Mouse (Mus musculus) myocyte (in vitro differentiated cells): ENCODE results near the gene Sec14l1. TPM values are rescaled to one million over a fixed set of nuclear protein-coding genes. Genes with fewer than 3 reads are reported as not detected.
"Not testable (repeated sequence)": the region's sequence is repeated elsewhere in the genome, so short reads cannot be mapped to it uniquely, and the experiment has no call there.

ENCODE experiments used
- H3K27me3 ChIP-seq: one replicate; pipeline ENCODE4 v1.6.1; 2011; ENCODE audit not compliant: control insufficient read depth, insufficient read depth, insufficient read length
- H3K36me3 ChIP-seq: one replicate; pipeline ENCODE4 v1.6.1; 2011; ENCODE audit not compliant: control insufficient read depth, insufficient read depth
- H3K4me2 ChIP-seq: one replicate; pipeline ENCODE4 v1.6.1; 2011; ENCODE audit warnings: low read depth, control low read depth
- H3K4me3 ChIP-seq: one replicate; pipeline ENCODE4 v1.5.1; 2011; ENCODE audit warnings: mild to moderate bottlenecking, control low read depth, moderate library complexity
- H3K79me2 ChIP-seq: one replicate; pipeline ENCODE4 v1.6.1; 2011; ENCODE audit not compliant: control insufficient read depth, insufficient read depth
- H3ac ChIP-seq: one replicate; pipeline ENCODE4 v1.6.1; 2011; ENCODE audit not compliant: control insufficient read depth, insufficient read length
- CEBPB ChIP-seq: IDR thresholded peaks from 2 replicates; pipeline ENCODE4 v1.6.1; 2011; ENCODE audit warnings: mild to moderate bottlenecking, moderate library complexity; ENCODE audit not compliant: poor library complexity, insufficient read depth, severe bottlenecking
- E2F4 ChIP-seq: IDR thresholded peaks from one replicate; pipeline ENCODE4 v1.6.1; 2011; ENCODE audit warnings: mild to moderate bottlenecking, control low read depth, moderate library complexity; ENCODE audit not compliant: insufficient read depth
- MAX ChIP-seq: IDR thresholded peaks from one replicate; pipeline ENCODE4 v1.6.1; 2011; ENCODE audit warnings: low read depth, mild to moderate bottlenecking, control low read depth
- MYOD1 ChIP-seq, 3 experiments: IDR thresholded peaks; one replicate each; pipeline ENCODE4 v1.6.1; 2011; ENCODE audit warnings: control low read depth in 2 of 3, low read depth in 2 of 3, mild to moderate bottlenecking in 2 of 3, moderate library complexity in 1 of 3; ENCODE audit not compliant: insufficient read length in 2 of 3, control insufficient read depth in 1 of 3
- MYOG ChIP-seq, 3 experiments: IDR thresholded peaks; one replicate each; pipeline ENCODE4 v1.6.1; 2011; ENCODE audit warnings: control low read depth in 2 of 3, low read depth in 2 of 3, mild to moderate bottlenecking in 2 of 3; ENCODE audit not compliant: insufficient read length in 2 of 3, control insufficient read depth in 1 of 3, insufficient read depth in 1 of 3
- POLR2A ChIP-seq: IDR thresholded peaks from one replicate; pipeline ENCODE4 v1.6.1; 2011; ENCODE audit warnings: low read depth, mild to moderate bottlenecking, control low read depth, moderate library complexity; ENCODE audit not compliant: insufficient read length
- POLR2AphosphoS2 ChIP-seq: IDR thresholded peaks from one replicate; pipeline ENCODE4 v1.6.1; 2011; ENCODE audit warnings: low read depth, control low read depth; ENCODE audit not compliant: insufficient read length
- REST ChIP-seq: IDR thresholded peaks from one replicate; pipeline ENCODE4 v1.6.1; 2011; ENCODE audit warnings: mild to moderate bottlenecking, control low read depth, moderate library complexity; ENCODE audit not compliant: insufficient read depth, insufficient read length
- SRF ChIP-seq: IDR thresholded peaks from one replicate; pipeline ENCODE4 v1.6.1; 2011; ENCODE audit warnings: low read depth; ENCODE audit not compliant: control insufficient read depth, insufficient read length
- TCF12 ChIP-seq: IDR thresholded peaks from one replicate; pipeline ENCODE4 v1.6.1; 2011; ENCODE audit warnings: mild to moderate bottlenecking, control low read depth; ENCODE audit not compliant: poor library complexity, insufficient read depth, severe bottlenecking
- TCF3 ChIP-seq: IDR thresholded peaks from one replicate; pipeline ENCODE4 v1.6.1; 2011; ENCODE audit warnings: low read depth, control low read depth; ENCODE audit not compliant: insufficient read length
- USF1 ChIP-seq: IDR thresholded peaks from one replicate; pipeline ENCODE4 v1.6.1; 2011; ENCODE audit warnings: low read depth, mild to moderate bottlenecking, control low read depth, moderate library complexity
- polyA plus RNA-seq: library from polyadenylated mRNA; unstranded; fragments of >200 nt; fragmentation: generic; extraction: Trizol; gene quantifications from one replicate; pipeline ENCODE4 v1.2.1, GENCODE M21; 2012; ENCODE audit warnings: missing spikeins

Sec14l1 gene
- polyA plus RNA-seq: 84.8 TPM

- TF ChIP-seq SRF (peak; percentile 15), USF1 (no peak), TCF3 (no peak), E2F4 (no peak), MYOG (IDR thresholded peaks at IDR 0.05; ENCODE audit: control insufficient read depth in 1 of 3, insufficient read depth in 1 of 3, insufficient read length in 2 of 3, low read depth in 2 of 3) (peak in 1 of 3 experiments; percentile 56), MAX (peak; percentile 37), TCF12 (no peak), POLR2A (peak; percentile 62), REST (no peak), MYOD1 (IDR thresholded peaks at IDR 0.05; ENCODE audit: control insufficient read depth in 1 of 3, insufficient read length in 2 of 3, low read depth in 2 of 3) (peak in 2 of 3 experiments; percentile 11 to 41), CEBPB (no peak), POLR2AphosphoS2 (peak; percentile 21)
- peaks cover 39% of the 10 kb centered on the region for H3K79me2 ChIP-seq
- H3ac ChIP-seq: peak within 1 kb of the TSS; percentile 48
- H3K27me3 ChIP-seq: no peaks in the 10 kb centered on the region
- H3K36me3 ChIP-seq: no peaks in the 10 kb centered on the region
- H3K4me2 ChIP-seq: peak within 1 kb of the TSS; percentile 75
- peak within 1 kb of the TSS; percentile 49 for H3K4me3 ChIP-seq
These were observed at the start of gene Sec14l1 for GRCm38 (mm10) chr11:117114592-117115345. TSS of gene Sec14l1 (plus strand) at chr11:117115168.

- not testable (repeated sequence) for H3K79me2 ChIP-seq, H3K4me3 ChIP-seq, H3K27me3 ChIP-seq, H3K36me3 ChIP-seq, H3K4me2 ChIP-seq, H3ac ChIP-seq
These were observed 49.4 kb upstream of the Sec14l1 start for GRCm38 (mm10) chr11:117065602-117066001.

- no peak overlapping the region for H3ac ChIP-seq
- no peak overlapping the region for H3K4me3 ChIP-seq
- H3K79me2 ChIP-seq: no peaks in the 10 kb centered on the region
- no peaks in the 10 kb centered on the region for H3K27me3 ChIP-seq
- no peak overlapping the region for H3K4me2 ChIP-seq
- no peaks in the 10 kb centered on the region for H3K36me3 ChIP-seq
- TF ChIP-seq POLR2AphosphoS2 (no peak), REST (no peak), MYOG (IDR thresholded peaks at IDR 0.05; ENCODE audit: control insufficient read depth in 1 of 3, insufficient read depth in 1 of 3, insufficient read length in 2 of 3, low read depth in 2 of 3) (no peak), TCF12 (no peak), SRF (no peak), MYOD1 (IDR thresholded peaks at IDR 0.05; ENCODE audit: control insufficient read depth in 1 of 3, insufficient read length in 2 of 3, low read depth in 2 of 3) (no peak), E2F4 (no peak), POLR2A (no peak), CEBPB (no peak)
These were observed 48.2 kb upstream of the Sec14l1 start for GRCm38 (mm10) chr11:117066738-117067137.

GRCm38 (mm10) chr11:117068332-117068731 lies 46.6 kb upstream of the Sec14l1 start:
- no peak overlapping the region for H3ac ChIP-seq
- no peak overlapping the region for H3K4me3 ChIP-seq
- H3K36me3 ChIP-seq: no peaks in the 10 kb centered on the region
- no peaks in the 10 kb centered on the region for H3K79me2 ChIP-seq
- no peaks in the 10 kb centered on the region for H3K27me3 ChIP-seq
- no peak overlapping the region for H3K4me2 ChIP-seq
- TF ChIP-seq TCF12 (no peak), POLR2AphosphoS2 (no peak), CEBPB (no peak), USF1 (no peak), POLR2A (no peak), REST (no peak), MAX (no peak), MYOD1 (IDR thresholded peaks at IDR 0.05; ENCODE audit: control insufficient read depth in 1 of 3, insufficient read length in 2 of 3, low read depth in 2 of 3) (no peak), E2F4 (no peak), TCF3 (no peak), MYOG (IDR thresholded peaks at IDR 0.05; ENCODE audit: control insufficient read depth in 1 of 3, insufficient read depth in 1 of 3, insufficient read length in 2 of 3, low read depth in 2 of 3) (no peak), SRF (no peak)

- no peak overlapping the region for H3K4me2 ChIP-seq
- no peaks in the 10 kb centered on the region for H3K36me3 ChIP-seq
- H3K27me3 ChIP-seq: no peaks in the 10 kb centered on the region
- no peak overlapping the region for H3K4me3 ChIP-seq
- H3K79me2 ChIP-seq: no peaks in the 10 kb centered on the region
- no peak overlapping the region for H3ac ChIP-seq
- TF ChIP-seq TCF12 (no peak), MAX (no peak), E2F4 (no peak), REST (no peak), MYOD1 (IDR thresholded peaks at IDR 0.05; ENCODE audit: control insufficient read depth in 1 of 3, insufficient read length in 2 of 3, low read depth in 2 of 3) (no peak), SRF (no peak), POLR2A (no peak), MYOG (IDR thresholded peaks at IDR 0.05; ENCODE audit: control insufficient read depth in 1 of 3, insufficient read depth in 1 of 3, insufficient read length in 2 of 3, low read depth in 2 of 3) (no peak), USF1 (no peak), CEBPB (no peak), POLR2AphosphoS2 (no peak), TCF3 (no peak)
These were observed 45.9 kb upstream of the Sec14l1 start for GRCm38 (mm10) chr11:117069027-117069426.
